Mouse (Mus musculus) central nervous system, embryonic 14 days (tissue): Measurements from ENCODE around the gene Zbtb17. TPM values are rescaled to one million over a fixed set of nuclear protein-coding genes. Genes with fewer than 3 reads are reported as not detected.

Experiments
- polyA plus RNA-seq: library from polyadenylated mRNA; depleted of rRNA; stranded (reverse); fragments of >200 nt; gene quantifications from 2 replicates; pipeline ENCODE4 v1.2.3, GENCODE M21; 2012; rRNA removed

The Zbtb17 gene
- polyA plus RNA-seq: 65.4 and 70.0 TPM in 2 replicates

GRCm38 (mm10) chr4:141444451-141445327 is at the start of gene Zbtb17:
Gene Zbtb17, plus strand, starts transcription at chr4:141444654.

GRCm38 (mm10) chr4:141398545-141398944 is 45.9 kb upstream of the Zbtb17 start, which contains the start of gene Clcnka:
Gene Clcnka, minus strand, starts transcription at chr4:141398724.

GRCm38 (mm10) chr4:141415924-141416323 is 28.5 kb upstream of the Zbtb17 start, which contains the start of gene Clcnkb:
Gene Clcnkb, minus strand, starts transcription at chr4:141416014.

GRCm38 (mm10) chr4:141420192-141420829 is 24.1 kb upstream of the Zbtb17 start, which contains the start of gene Hspb7:
Gene Hspb7, plus strand, starts transcription at chr4:141420779.

GRCm38 (mm10) chr4:141435974-141436373 is 8.5 kb upstream of the Zbtb17 start, which contains the start of gene Srarp:
Gene Srarp, minus strand, starts transcription at chr4:141436105.

Other genes starting within 250 kb of the Zbtb17 start
- gene Rsg1, start 230.7 kb upstream of the Zbtb17 start, polyA plus RNA-seq: 4.8 and 5.1 TPM in 2 replicates
- gene Arhgef19, start 205.2 kb upstream of the Zbtb17 start, polyA plus RNA-seq: 1.8 and 5.9 TPM in 2 replicates
- gene Epha2, start 143.4 kb upstream of the Zbtb17 start, polyA plus RNA-seq: 4.2 and 5.9 TPM in 2 replicates
- 14.2 and 15.6 TPM in 2 replicates for gene Fam131c, start 76.4 kb upstream of the Zbtb17 start, polyA plus RNA-seq
- 0.05 and 0.39 TPM in 2 replicates for gene Clcnka, start 45.9 kb upstream of the Zbtb17 start, polyA plus RNA-seq
- 0.02 and 0.23 TPM in 2 replicates for gene Clcnkb, start 28.6 kb upstream of the Zbtb17 start, polyA plus RNA-seq
- 0.07 and 0.61 TPM in 2 replicates for gene Hspb7, start 23.9 kb upstream of the Zbtb17 start, polyA plus RNA-seq
- gene Srarp, start 8.5 kb upstream of the Zbtb17 start, polyA plus RNA-seq: 0.35 and 0.53 TPM in 2 replicates
- 17.6 and 19.3 TPM in 2 replicates for gene Spen, start 93.9 kb downstream of the Zbtb17 start, polyA plus RNA-seq
- 37.4 and 53.4 TPM in 2 replicates for gene Fblim1, start 161.4 kb downstream of the Zbtb17 start, polyA plus RNA-seq
- gene Tmem82, start 174.0 kb downstream of the Zbtb17 start, polyA plus RNA-seq: 0.27 and 0.28 TPM in 2 replicates
- 0.34 and 0.36 TPM in 2 replicates for gene Slc25a34, start 179.2 kb downstream of the Zbtb17 start, polyA plus RNA-seq
- 43.2 and 46.7 TPM in 2 replicates for gene Plekhm2, start 220.2 kb downstream of the Zbtb17 start, polyA plus RNA-seq
- gene Rsc1a1, start 240.9 kb downstream of the Zbtb17 start, polyA plus RNA-seq: 3.3 and 5.3 TPM in 2 replicates